Mouse (Mus musculus) brain, adult 2 months (tissue): Measurements from ENCODE around the gene Gm4450.
A peak's percentile ranks its signal among the peaks of the same experiment; 100 is the strongest.
"Not testable (repeated sequence)": the region's sequence is repeated elsewhere in the genome, so short reads cannot be mapped to it uniquely, and the experiment has no call there.

Experiments used
- DNase-seq: peaks from one replicate; pipeline ENCODE4 v3.0.0; 2011; ENCODE audit warnings: low read depth, low spot score

The Gm4450 gene

DNA sequence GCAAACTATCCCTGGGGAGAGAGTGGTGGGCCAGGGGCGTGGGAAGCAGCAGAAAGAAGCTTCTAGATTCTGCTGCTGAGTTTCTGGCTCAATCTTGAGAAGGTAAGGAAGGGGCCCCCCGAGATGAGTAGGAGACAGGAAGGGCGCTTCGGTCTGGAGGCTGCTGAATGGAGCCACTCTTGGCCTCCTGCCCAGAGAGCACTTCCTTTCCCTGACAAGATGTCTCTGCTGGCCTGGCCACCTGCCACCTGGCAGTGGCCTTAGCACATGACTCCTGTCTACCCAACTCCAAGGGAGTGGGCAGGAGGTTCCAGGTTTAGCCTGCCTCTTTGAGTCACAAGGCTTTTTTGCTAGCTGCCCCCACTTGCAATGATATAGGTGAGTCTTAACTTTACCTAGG, 39.6 kb downstream of the Gm4450 start:
- DNase-seq, result peak; percentile 95

DNA sequence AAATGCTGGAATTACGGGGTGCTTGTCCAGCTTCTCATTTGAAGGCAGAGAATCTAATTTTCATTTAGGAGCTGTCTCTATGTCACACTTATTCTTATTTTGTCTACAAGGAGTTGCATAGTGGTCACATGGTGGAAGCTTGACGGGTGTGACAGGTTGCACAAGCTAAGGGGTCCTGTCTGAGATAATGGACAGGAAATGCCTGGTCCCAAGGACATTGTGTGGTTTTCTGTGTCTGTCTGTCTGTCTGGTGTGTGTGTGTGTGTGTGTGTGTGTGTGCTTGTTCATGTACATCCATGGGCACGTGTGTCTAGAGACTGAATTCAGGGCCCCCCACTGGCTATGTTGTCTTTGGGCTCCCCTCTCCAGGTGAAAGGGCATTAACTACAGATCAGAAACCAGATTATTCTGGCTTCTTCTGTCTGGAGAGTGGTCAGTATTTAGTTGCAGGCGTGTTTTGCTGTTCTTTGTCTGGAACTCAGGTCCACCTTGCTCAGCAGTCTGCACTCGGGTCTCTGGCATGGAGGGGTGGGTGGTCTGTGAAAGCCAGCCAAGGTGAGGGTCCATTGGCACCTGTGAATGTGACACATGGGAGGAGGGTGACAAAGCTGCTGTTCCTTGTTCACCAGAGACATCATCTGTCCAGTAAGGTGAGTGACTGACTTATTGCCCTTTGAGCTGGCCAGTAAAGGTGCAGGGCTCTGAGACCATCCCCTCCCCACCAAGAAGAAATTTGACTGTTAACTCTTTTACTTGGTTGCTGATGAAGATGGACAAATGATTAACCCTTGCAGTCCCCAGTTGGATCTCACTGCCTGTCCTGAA, 40.3 kb downstream of the Gm4450 start:
- no peak for DNase-seq

DNA sequence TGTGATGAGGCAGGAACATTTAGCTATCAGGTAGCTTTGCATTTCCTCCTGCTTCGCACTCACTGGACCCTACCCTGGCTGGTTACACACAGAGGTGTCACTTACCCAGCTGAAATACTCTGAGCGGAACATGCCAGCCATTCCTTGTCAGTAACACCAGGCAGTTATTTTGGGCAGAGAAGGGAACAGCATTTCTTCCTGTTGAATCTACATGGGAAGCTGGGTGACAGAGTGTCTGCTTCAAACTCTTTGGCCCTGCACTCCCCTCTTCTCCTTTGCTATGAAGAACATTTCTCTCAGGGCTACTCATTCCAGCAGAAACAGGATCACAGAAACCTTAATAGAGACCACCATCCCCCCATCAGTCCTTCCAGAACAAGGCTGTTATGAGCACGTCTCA, 42.6 kb downstream of the Gm4450 start:
- peak; percentile 16 for DNase-seq

DNA sequence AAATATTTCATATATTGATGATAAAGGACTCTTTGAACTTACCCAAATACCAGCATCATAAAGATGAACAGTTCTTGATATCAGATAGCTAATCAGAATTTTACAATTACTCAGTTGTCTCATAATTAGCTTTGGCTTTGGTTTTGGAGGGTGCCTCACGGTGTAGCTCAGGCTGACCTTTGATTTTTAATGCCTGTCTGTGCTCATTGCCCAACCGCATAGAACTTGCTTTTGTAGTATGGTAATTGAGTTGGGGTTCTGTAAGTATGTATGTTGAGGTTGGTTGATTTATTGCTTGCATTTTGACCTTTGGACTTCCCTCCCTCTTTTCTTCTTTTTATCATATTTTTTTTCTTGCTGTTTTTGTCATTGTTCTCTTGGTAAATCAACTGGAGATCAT, 43.2 kb downstream of the Gm4450 start:
- no peak for DNase-seq

DNA sequence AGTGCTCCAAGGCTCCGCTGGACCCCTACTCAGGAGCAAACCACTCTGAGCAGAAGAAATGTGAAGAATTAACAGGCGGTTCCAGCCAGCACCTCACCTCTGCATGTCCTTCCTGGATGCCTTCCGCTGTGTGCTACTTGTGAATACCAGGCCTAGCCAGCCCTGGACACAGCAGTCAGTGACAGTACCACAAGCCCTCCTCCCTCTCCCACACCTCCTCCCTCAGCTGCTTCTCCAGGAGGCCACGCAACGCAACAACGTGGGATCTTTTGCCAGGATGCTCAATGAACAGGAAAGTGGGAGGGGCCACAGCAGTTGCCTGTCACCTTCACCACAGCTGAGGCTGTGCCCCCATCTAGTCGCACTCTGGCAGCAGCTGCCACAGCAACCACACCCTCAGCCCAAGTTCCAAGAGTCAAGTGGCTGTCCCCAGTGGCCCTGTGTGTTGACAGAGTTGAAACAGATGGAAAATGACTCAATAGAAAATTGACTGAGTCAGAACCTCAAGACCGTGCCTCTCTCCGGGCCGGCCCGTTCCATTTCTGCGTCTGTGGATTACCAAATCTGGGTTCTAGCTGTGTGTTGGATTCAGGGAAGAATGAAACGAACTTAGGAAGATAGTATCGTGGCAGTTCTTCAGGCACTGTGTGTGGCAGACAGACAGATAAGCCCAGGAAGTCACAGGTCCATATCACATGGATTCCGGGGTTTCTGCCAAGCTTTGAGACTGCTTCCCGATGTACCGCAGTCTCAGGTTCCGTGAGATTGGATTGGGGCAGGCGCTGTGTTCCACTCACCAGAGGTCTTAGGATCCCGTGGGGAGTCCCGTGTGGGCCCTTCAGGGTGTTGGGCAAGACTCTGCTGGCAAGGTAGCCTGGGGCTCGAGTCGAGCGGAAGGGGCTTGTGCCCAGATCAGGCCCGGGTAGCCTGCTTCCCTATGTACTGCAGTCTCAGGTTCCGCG, 46.0 kb downstream of the Gm4450 start:
- not testable (repeated sequence) for DNase-seq

DNA sequence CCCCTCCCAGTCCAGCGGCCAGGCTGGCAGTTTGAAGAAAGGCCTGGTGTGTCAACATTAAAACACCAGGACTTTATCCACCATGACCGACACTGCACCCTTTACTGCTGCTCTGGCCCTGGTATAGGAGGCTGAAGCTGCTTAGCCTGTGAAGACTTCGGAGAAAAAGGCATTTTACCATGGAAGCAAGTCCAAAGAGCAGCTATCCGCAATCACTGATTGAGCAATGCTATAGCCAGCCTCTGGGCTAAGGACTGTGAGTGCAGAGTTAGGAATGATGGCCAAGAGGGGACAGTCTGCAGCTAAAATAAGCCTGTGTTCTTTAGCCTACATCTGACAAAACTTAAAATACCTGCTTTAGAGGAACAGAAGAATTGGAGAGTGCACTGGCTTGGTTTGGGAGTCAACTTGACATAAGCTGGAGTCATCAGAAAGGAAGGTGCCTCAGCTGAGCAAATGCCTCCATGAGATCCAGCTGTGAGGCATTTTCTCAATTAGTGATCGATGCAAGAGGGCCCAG, 49.6 kb downstream of the Gm4450 start:
- not testable (repeated sequence) for DNase-seq

DNA sequence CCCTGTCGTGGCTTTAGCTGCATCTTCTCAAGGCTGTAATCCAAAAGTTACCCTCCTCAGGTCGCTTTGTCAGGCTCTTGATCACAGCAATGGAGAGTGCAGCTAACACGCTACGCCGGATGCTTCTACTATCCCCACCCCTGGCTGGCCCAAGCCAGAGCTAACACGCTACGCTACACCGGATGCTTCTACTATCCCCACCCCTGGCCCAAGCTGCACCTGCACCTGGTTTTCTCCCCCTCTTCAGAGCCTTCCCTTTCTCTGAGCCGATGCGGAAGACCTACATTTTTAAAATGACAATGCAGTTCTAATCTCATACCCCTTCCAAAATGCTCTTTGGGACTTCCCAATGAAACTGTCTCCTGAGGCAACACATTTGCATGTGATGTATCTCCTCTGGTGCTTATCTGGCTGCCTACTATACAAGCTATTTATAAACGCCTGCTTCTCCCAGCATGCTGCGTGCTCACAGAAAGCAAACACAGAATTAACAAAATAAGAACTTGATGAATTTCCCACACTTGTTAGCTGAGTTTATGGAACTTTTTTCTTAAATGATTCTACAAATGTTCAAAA, 50.3 kb downstream of the Gm4450 start:
- DNase-seq, result peak; percentile 47

DNA sequence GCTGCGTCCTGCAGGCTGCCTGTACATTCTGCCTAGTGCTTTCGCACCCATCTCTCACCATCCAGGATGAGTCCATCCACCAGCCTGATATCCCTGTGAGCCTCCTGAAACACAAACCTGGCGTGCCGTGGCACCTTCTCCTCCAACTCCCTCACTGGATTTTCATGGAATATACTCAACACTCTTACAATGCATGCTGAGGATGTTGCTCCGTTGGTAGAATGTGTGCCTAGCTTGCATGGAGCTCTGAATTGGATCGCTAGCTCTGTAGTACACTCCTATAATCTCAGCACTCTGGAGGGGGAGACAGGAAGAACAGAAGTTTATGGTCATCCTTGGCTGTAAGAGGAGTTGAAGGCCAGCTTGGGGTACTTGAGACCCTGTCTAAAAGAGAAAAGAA, 51.0 kb downstream of the Gm4450 start:
- not testable (repeated sequence) for DNase-seq

DNA sequence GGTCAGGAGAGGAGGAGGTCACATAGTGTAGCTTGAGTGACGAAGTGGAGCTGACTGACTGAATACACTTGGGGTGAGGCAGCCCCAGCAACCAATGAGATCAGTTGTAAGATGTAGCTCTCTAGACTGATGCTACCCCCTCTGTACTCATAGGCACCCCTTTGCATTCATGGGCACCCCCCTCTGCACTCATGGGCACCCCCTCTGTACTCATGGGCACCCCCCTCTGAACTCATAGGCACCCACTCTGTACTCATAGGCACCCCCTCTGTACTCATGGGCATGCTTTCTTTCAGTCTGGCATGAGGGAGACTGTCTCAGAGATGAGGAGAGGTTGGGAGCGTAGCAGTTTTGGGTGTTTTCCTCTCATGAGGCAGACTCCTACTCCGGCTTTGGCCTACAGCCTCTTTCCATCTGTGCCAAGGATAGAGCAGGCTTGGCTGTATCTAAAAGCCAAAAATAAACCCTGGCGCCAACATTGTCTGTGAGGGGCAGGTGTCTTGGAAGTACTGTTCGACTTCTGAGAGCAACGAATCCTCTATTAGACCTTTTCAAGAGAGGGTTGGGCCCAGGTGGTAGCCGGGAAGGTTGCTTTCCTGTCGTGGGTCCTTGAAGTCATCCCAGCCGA, 52.5 kb downstream of the Gm4450 start:
- peak; percentile 77 for DNase-seq
